11 mouse cellular contexts compared by ENCODE assay signal in genomic region chr12:28809756-28810337, GRCm38 (mm10). TPM values are rescaled to one million over a fixed set of nuclear protein-coding genes. Genes with fewer than 3 reads are reported as not detected.
DNase-seq lines count a peak whose midpoint lies in the region; ATAC-seq and TF ChIP-seq lines count a peak whose summit lies in the region.
"Had no signal": no experiment of that assay in that cellular context is flagged by ENCODE, and none has a peak within 500 bp of the region (broad histone marks: within the 10 kb centered on the region; RNA-seq: fewer than 3 reads in every experiment).

No protein-coding gene starts in this region.

- intact Hi-C loops in heart, postnatal 25 days (cut with DNase I): no loop called here
- intact Hi-C loops in heart, postnatal 10 days (cut with DNase I): no loop called here

- no peaks in the 10 kb centered on the region for H3K27me3 ChIP-seq in heart, embryonic 13.5 days (replicated peaks)
- no peaks in the 10 kb centered on the region for H3K27me3 ChIP-seq in liver, embryonic 16.5 days (ENCODE audit: control insufficient read depth, insufficient read depth, low read depth, low read length)
- H3K27me3 ChIP-seq: embryonic facial prominence, embryonic 13.5 days had no signal

- TF ChIP-seq CTCF in bone marrow, adult 2 months (IDR thresholded peaks at IDR 0.05; ENCODE audit: control insufficient read depth, insufficient read depth, low read length): no peak

- no peak for ATAC-seq in heart, embryonic 13.5 days (ENCODE audit: extremely low read depth, insufficient number of reproducible peaks, low FRiP score, low TSS enrichment)
- peak; percentile 38 for ATAC-seq in liver, embryonic 16.5 days (ENCODE audit: low read depth)
- no peak for ATAC-seq in CD4-positive, CD25-positive, alpha-beta regulatory T cell, adult 4 months

- no peak for TF ChIP-seq POLR2A in bone marrow, adult 2 months (IDR thresholded peaks at IDR 0.05; ENCODE audit: borderline replicate concordance, control insufficient read depth, low read depth, low read length)

- H3K4me2 ChIP-seq in heart, embryonic 13.5 days: peak overlapping the region; percentile 45
- H3K4me2 ChIP-seq in liver, embryonic 16.5 days (ENCODE audit: low read depth, low read length): peak overlapping the region; percentile 21; the same call in 1 of the 2 replicates
- H3K4me2 ChIP-seq: embryonic facial prominence, embryonic 13.5 days had no signal

- no peak for DNase-seq in heart, postnatal 25 days (ENCODE audit: low spot score)
- DNase-seq in heart, postnatal 10 days: peak; percentile 11 to 21
- no peak for DNase-seq in gastrocnemius, adult 18-20 months (ENCODE audit: low spot score)
- DNase-seq in frontal cortex, adult 2 months (ENCODE audit: extremely low spot score in 1 of 2, low spot score in 1 of 2): no peak
- DNase-seq: gastrocnemius, postnatal 36 days; kidney, postnatal 36 days had no signal

- peaks cover 39% of the 10 kb centered on the region for H3K4me1 ChIP-seq in heart, embryonic 13.5 days
- H3K4me1 ChIP-seq in bone marrow, adult 2 months (ENCODE audit: control insufficient read depth, insufficient read depth, low read length): peaks cover 2% of the 10 kb centered on the region; the same call in 1 of the 2 replicates
- peaks cover 37% of the 10 kb centered on the region for H3K4me1 ChIP-seq in liver, embryonic 16.5 days (ENCODE audit: control insufficient read depth, low read depth, low read length)

- H3K9ac ChIP-seq in heart, embryonic 13.5 days: peak overlapping the region; percentile 47
- H3K9ac ChIP-seq in liver, embryonic 16.5 days (ENCODE audit: low read depth, low read length): peak overlapping the region; percentile 24; the same call in 1 of the 2 replicates
- H3K9ac ChIP-seq: embryonic facial prominence, embryonic 13.5 days had no signal

- peak overlapping the region; percentile 84 for H3K27ac ChIP-seq in heart, embryonic 13.5 days (replicated peaks)
- H3K27ac ChIP-seq in bone marrow, adult 2 months (ENCODE audit: control insufficient read depth, insufficient read depth, low read depth, low read length, poor library complexity): peak overlapping the region; percentile 22; the same call in 1 of the 2 replicates
- peak overlapping the region; percentile 62 for H3K27ac ChIP-seq in liver, embryonic 16.5 days (ENCODE audit: low read length)
- H3K27ac ChIP-seq: embryonic facial prominence, embryonic 13.5 days had no signal

- WGBS in heart, embryonic 13.5 days: 29% methylated on average over 4 of the region's 4 CpGs
- WGBS in bone marrow, adult 2 months: 75% methylated on average over 4 of the region's 4 CpGs
- WGBS in liver, embryonic 16.5 days (ENCODE audit: insufficient replicate concordance): 56% methylated on average over 4 of the region's 4 CpGs

- H3K9me3 ChIP-seq in heart, embryonic 13.5 days: no peaks in the 10 kb centered on the region
- no peaks in the 10 kb centered on the region for H3K9me3 ChIP-seq in liver, embryonic 16.5 days (replicated peaks; ENCODE audit: control insufficient read depth, low read length)
- H3K9me3 ChIP-seq: embryonic facial prominence, embryonic 13.5 days had no signal

- H3K4me3 ChIP-seq in heart, embryonic 13.5 days: no peak overlapping the region; the same call in 1 of the 2 replicates
- no peak overlapping the region for H3K4me3 ChIP-seq in bone marrow, adult 2 months (replicated peaks; ENCODE audit: control insufficient read depth, low read depth, low read length)
- no peak overlapping the region for H3K4me3 ChIP-seq in liver, embryonic 16.5 days (ENCODE audit: low read depth, low read length)
- H3K4me3 ChIP-seq: embryonic facial prominence, embryonic 13.5 days had no signal

- H3K36me3 ChIP-seq in heart, embryonic 13.5 days: no peaks in the 10 kb centered on the region
- no peaks in the 10 kb centered on the region for H3K36me3 ChIP-seq in liver, embryonic 16.5 days (ENCODE audit: control insufficient read depth, insufficient read depth)
- H3K36me3 ChIP-seq: embryonic facial prominence, embryonic 13.5 days had no signal

RNA-seq across cellular contexts. Expression of gene Eipr1, which starts 58.2 kb away (rescaled TPM):
- 20.5 and 24.8 TPM in 2 replicates for polyA plus RNA-seq in heart, embryonic 13.5 days (2015; fragmentation: Nextera tagmentation; extraction: Ambion mirVana)
- 1 to 10 TPM; 8.5 to 9.4 TPM for total RNA-seq in heart, postnatal 25 days (2021)
- 13.7 and 21.0 TPM in 2 replicates for polyA plus RNA-seq in bone marrow, adult 2 months (2011; ENCODE audit: insufficient read depth, insufficient read length, low replicate concordance, missing spikeins)
- 10 to 100 TPM in 1 of 2 experiments, 1 to 10 TPM in 1; 9.8 to 11.2 TPM for total RNA-seq in heart, postnatal 10 days (2021)
- polyA plus RNA-seq in liver, embryonic 16.5 days (2015; fragmentation: Nextera tagmentation; extraction: Ambion mirVana): 24.5 and 25.5 TPM in 2 replicates
- 1 to 10 TPM; 5.7 to 6.9 TPM for total RNA-seq in gastrocnemius, adult 18-20 months (2021)
- polyA plus RNA-seq in frontal cortex, adult 2 months (2012; rRNA removed): 54.6 and 57.8 TPM in 2 replicates
- polyA plus RNA-seq in CD4-positive, CD25-positive, alpha-beta regulatory T cell, adult 4 months (2017; shearing (Covaris generic)): 10 to 100 TPM; 40.1 to 54.7 TPM

RNA-seq across cellular contexts. Expression of gene Trappc12, which starts 59.6 kb away (rescaled TPM):
- 29.5 and 30.5 TPM in 2 replicates for polyA plus RNA-seq in heart, embryonic 13.5 days (2015; fragmentation: Nextera tagmentation; extraction: Ambion mirVana)
- 10 to 100 TPM; 19.4 to 21.5 TPM for total RNA-seq in heart, postnatal 25 days (2021)
- polyA plus RNA-seq in bone marrow, adult 2 months (2011; ENCODE audit: insufficient read depth, insufficient read length, low replicate concordance, missing spikeins): 9.5 and 12.8 TPM in 2 replicates
- 10 to 100 TPM; 27.1 to 31.4 TPM for total RNA-seq in heart, postnatal 10 days (2021)
- 16.7 and 17.2 TPM in 2 replicates for polyA plus RNA-seq in liver, embryonic 16.5 days (2015; fragmentation: Nextera tagmentation; extraction: Ambion mirVana)
- 10 to 100 TPM; 18.0 to 19.7 TPM for total RNA-seq in gastrocnemius, adult 18-20 months (2021)
- polyA plus RNA-seq in frontal cortex, adult 2 months (2012; rRNA removed): 53.6 and 59.9 TPM in 2 replicates
- polyA plus RNA-seq in CD4-positive, CD25-positive, alpha-beta regulatory T cell, adult 4 months (2017; shearing (Covaris generic)): 10 to 100 TPM; 44.8 to 63.7 TPM

Comparison
In these comparisons a context has a peak if more than half of its experiments do, and no peak if none do; other contexts are left out.
1. DNase-seq: peak in heart, postnatal 10 days (2 of 2); none in heart, postnatal 25 days (single experiment), gastrocnemius, adult 18-20 months (single experiment) and frontal cortex, adult 2 months (0 of 2).
2. H3K27ac ChIP-seq: peak in every context shown above with its lines; median percentile 84 in heart, embryonic 13.5 days; 62 in liver, embryonic 16.5 days; 22 in bone marrow, adult 2 months.